Mouse (Mus musculus): ENCODE results near the gene U2af2. TPM values are rescaled to one million over a fixed set of nuclear protein-coding genes. Genes with fewer than 3 reads are reported as not detected.

U2af2 gene
- polyA plus RNA-seq, 1 experiment from 2014 or later, result 94.2 TPM

- H3K4me2 ChIP-seq, result peak overlapping the region; percentile 67
- H3K27ac ChIP-seq (replicated peaks), result peak overlapping the region; percentile 88
- no peaks in the 10 kb centered on the region for H3K9me3 ChIP-seq (replicated peaks)
- H3K27me3 ChIP-seq (replicated peaks), result no peaks in the 10 kb centered on the region
- peak overlapping the region; percentile 96 for H3K9ac ChIP-seq (replicated peaks)
- ATAC-seq (ENCODE audit: low FRiP score), result no peak
- peak overlapping the region; percentile 94 for H3K4me3 ChIP-seq (replicated peaks)
- H3K36me3 ChIP-seq, result peaks cover 39% of the 10 kb centered on the region
- 17% methylated on average over 6 of the region's 6 CpGs for WGBS
- peaks cover 37% of the 10 kb centered on the region for H3K4me1 ChIP-seq
These were observed 18.9 kb downstream of the U2af2 start for GRCm38 (mm10) chr7:5080815-5081214.

- Histone ChIP-seq H3K9me3 (replicated peaks) (no peaks in the 10 kb centered on the region), H3K36me3 (peaks cover 36% of the 10 kb centered on the region), H3K4me3 (replicated peaks) (peak overlapping the region; percentile 94), H3K4me2 (peak overlapping the region; percentile 67), H3K27me3 (replicated peaks) (no peaks in the 10 kb centered on the region), H3K4me1 (peaks cover 37% of the 10 kb centered on the region), H3K27ac (replicated peaks) (0 out of 2 replicates have a peak overlapping the region, but pooled peaks have one; percentile 88), H3K9ac (replicated peaks) (peak overlapping the region; percentile 96)
- WGBS, result 80% methylated on average over 6 of the region's 6 CpGs
- ATAC-seq (ENCODE audit: low FRiP score), result no peak
These were observed 19.3 kb downstream of the U2af2 start for GRCm38 (mm10) chr7:5081241-5081640.

GRCm38 (mm10) chr7:5081939-5082338 lies 20.0 kb downstream of the U2af2 start:
- ATAC-seq (ENCODE audit: low FRiP score), result no peak
- peaks cover 38% of the 10 kb centered on the region for H3K4me1 ChIP-seq
- H3K27ac ChIP-seq (replicated peaks), result no peak overlapping the region
- H3K36me3 ChIP-seq, result peaks cover 29% of the 10 kb centered on the region
- peak overlapping the region; percentile 94; the same call in 1 of the 2 replicates for H3K4me3 ChIP-seq (replicated peaks)
- no peak overlapping the region for H3K9ac ChIP-seq (replicated peaks)
- 94% methylated on average over 2 of the region's 2 CpGs for WGBS
- H3K27me3 ChIP-seq (replicated peaks), result no peaks in the 10 kb centered on the region
- H3K4me2 ChIP-seq, result peak overlapping the region; percentile 67
- no peaks in the 10 kb centered on the region for H3K9me3 ChIP-seq (replicated peaks)

- Histone ChIP-seq H3K4me3 (replicated peaks) (no peak overlapping the region), H3K4me2 (no peak overlapping the region), H3K36me3 (peaks cover 14% of the 10 kb centered on the region), H3K9me3 (replicated peaks) (no peaks in the 10 kb centered on the region), H3K4me1 (peaks cover 49% of the 10 kb centered on the region), H3K9ac (replicated peaks) (no peak overlapping the region), H3K27ac (replicated peaks) (no peak overlapping the region), H3K27me3 (replicated peaks) (no peaks in the 10 kb centered on the region)
- no peak for ATAC-seq (ENCODE audit: low FRiP score)
- 93% methylated on average over 18 of the region's 18 CpGs for WGBS
These were observed 21.6 kb downstream of the U2af2 start for GRCm38 (mm10) chr7:5083325-5084105.

GRCm38 (mm10) chr7:5085512-5085911 lies 23.6 kb downstream of the U2af2 start:
- no peak for ATAC-seq (ENCODE audit: low FRiP score)

GRCm38 (mm10) chr7:5086921-5087440 lies 25.0 kb downstream of the U2af2 start:
- H3K9me3 ChIP-seq (replicated peaks), result no peaks in the 10 kb centered on the region
- no peak overlapping the region for H3K4me2 ChIP-seq
- 63% methylated on average over 5 of the region's 5 CpGs for WGBS
- peaks cover 24% of the 10 kb centered on the region; the same call in 1 of the 2 replicates for H3K36me3 ChIP-seq
- no peaks in the 10 kb centered on the region for H3K27me3 ChIP-seq (replicated peaks)
- H3K27ac ChIP-seq (replicated peaks), result no peak overlapping the region
- ATAC-seq (ENCODE audit: low FRiP score), result no peak
- no peak overlapping the region for H3K9ac ChIP-seq (replicated peaks)
- peaks cover 35% of the 10 kb centered on the region for H3K4me1 ChIP-seq
- no peak overlapping the region for H3K4me3 ChIP-seq (replicated peaks)

More at GRCm38 (mm10) chr7:5085512-5085911, 23.6 kb downstream of the U2af2 start:
- no peak overlapping the region for H3K27ac ChIP-seq (replicated peaks)
- peaks cover 15% of the 10 kb centered on the region; the same call in 1 of the 2 replicates for H3K36me3 ChIP-seq
- H3K9ac ChIP-seq (replicated peaks), result no peak overlapping the region
- no peak overlapping the region for H3K4me2 ChIP-seq
- no peaks in the 10 kb centered on the region for H3K9me3 ChIP-seq (replicated peaks)
- no peaks in the 10 kb centered on the region for H3K27me3 ChIP-seq (replicated peaks)
- WGBS, result 100% methylated on average over 1 of the region's 1 CpGs
- H3K4me1 ChIP-seq, result peaks cover 49% of the 10 kb centered on the region
- H3K4me3 ChIP-seq (replicated peaks), result no peak overlapping the region

- ATAC-seq (ENCODE audit: low FRiP score), result no peak
- WGBS, result 87% methylated on average over 4 of the region's 4 CpGs
- no peak overlapping the region for H3K4me3 ChIP-seq (replicated peaks)
- no peak overlapping the region for H3K9ac ChIP-seq (replicated peaks)
- H3K27me3 ChIP-seq (replicated peaks), result no peaks in the 10 kb centered on the region
- H3K27ac ChIP-seq (replicated peaks), result no peak overlapping the region
- H3K4me2 ChIP-seq, result no peak overlapping the region
- peaks cover 30% of the 10 kb centered on the region; the same call in 1 of the 2 replicates for H3K36me3 ChIP-seq
- H3K9me3 ChIP-seq (replicated peaks), result no peaks in the 10 kb centered on the region
- H3K4me1 ChIP-seq, result peaks cover 28% of the 10 kb centered on the region; the same call in 1 of the 2 replicates
These were observed 25.9 kb downstream of the U2af2 start for GRCm38 (mm10) chr7:5087886-5088285.

DNA sequence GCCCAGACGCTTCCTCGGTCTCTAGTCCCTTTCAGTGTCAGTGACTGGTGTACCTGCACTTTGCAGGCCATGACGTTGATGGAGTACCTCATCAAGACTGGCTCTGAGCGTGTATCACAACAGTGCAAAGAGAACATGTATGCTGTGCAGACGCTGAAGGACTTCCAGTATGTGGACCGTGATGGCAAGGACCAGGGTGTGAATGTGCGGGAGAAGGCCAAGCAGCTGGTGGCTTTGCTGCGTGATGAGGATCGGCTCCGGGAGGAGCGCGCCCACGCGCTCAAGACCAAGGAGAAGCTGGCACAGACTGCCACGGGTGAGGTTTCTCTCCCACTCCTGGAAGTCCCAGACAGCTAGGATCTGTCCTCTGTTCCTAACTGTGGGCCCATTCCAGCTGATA lies 27.9 kb downstream of the U2af2 start:
- 92% methylated on average over 15 of the region's 15 CpGs for WGBS
- no peaks in the 10 kb centered on the region for H3K27me3 ChIP-seq (replicated peaks)
- no peak for ATAC-seq (ENCODE audit: low FRiP score)
- no peaks in the 10 kb centered on the region for H3K9me3 ChIP-seq (replicated peaks)
- no peak overlapping the region for H3K27ac ChIP-seq (replicated peaks)
- no peak overlapping the region for H3K9ac ChIP-seq (replicated peaks)
- peaks cover 16% of the 10 kb centered on the region; the same call in 1 of the 2 replicates for H3K4me1 ChIP-seq
- peaks cover 39% of the 10 kb centered on the region for H3K36me3 ChIP-seq
- no peak overlapping the region for H3K4me2 ChIP-seq
- no peak overlapping the region for H3K4me3 ChIP-seq (replicated peaks)

GRCm38 (mm10) chr7:5091008-5091728 lies 29.2 kb downstream of the U2af2 start:
- ATAC-seq (ENCODE audit: low FRiP score), result no peak

GRCm38 (mm10) chr7:5092381-5092780 lies 30.4 kb downstream of the U2af2 start:
- Histone ChIP-seq H3K27me3 (replicated peaks) (no peaks in the 10 kb centered on the region), H3K36me3 (peaks cover 60% of the 10 kb centered on the region), H3K4me2 (no peak overlapping the region), H3K4me1 (peaks cover 6% of the 10 kb centered on the region; the same call in 1 of the 2 replicates), H3K9me3 (replicated peaks) (no peaks in the 10 kb centered on the region), H3K4me3 (replicated peaks) (no peak overlapping the region), H3K27ac (replicated peaks) (no peak overlapping the region), H3K9ac (replicated peaks) (no peak overlapping the region)
- WGBS, result 85% methylated on average over 6 of the region's 6 CpGs
- no peak for ATAC-seq (ENCODE audit: low FRiP score)

More at GRCm38 (mm10) chr7:5091008-5091728, 29.2 kb downstream of the U2af2 start:
- Histone ChIP-seq H3K4me1 (peaks cover 11% of the 10 kb centered on the region; the same call in 1 of the 2 replicates), H3K9me3 (replicated peaks) (no peaks in the 10 kb centered on the region), H3K27me3 (replicated peaks) (no peaks in the 10 kb centered on the region), H3K4me2 (no peak overlapping the region), H3K27ac (replicated peaks) (no peak overlapping the region), H3K36me3 (peaks cover 50% of the 10 kb centered on the region), H3K9ac (replicated peaks) (no peak overlapping the region), H3K4me3 (replicated peaks) (no peak overlapping the region)
- WGBS, result 92% methylated on average over 15 of the region's 15 CpGs

GRCm38 (mm10) chr7:5092831-5093510 lies 31.0 kb downstream of the U2af2 start:
- Histone ChIP-seq H3K27ac (replicated peaks) (no peak overlapping the region), H3K4me1 (peaks cover 1% of the 10 kb centered on the region; the same call in 1 of the 2 replicates), H3K9me3 (replicated peaks) (no peaks in the 10 kb centered on the region), H3K4me3 (replicated peaks) (no peak overlapping the region), H3K27me3 (replicated peaks) (no peaks in the 10 kb centered on the region), H3K4me2 (no peak overlapping the region), H3K36me3 (peaks cover 66% of the 10 kb centered on the region), H3K9ac (replicated peaks) (no peak overlapping the region)
- WGBS, result 93% methylated on average over 21 of the region's 21 CpGs
- no peak for ATAC-seq (ENCODE audit: low FRiP score)

Data from neural tube, embryonic 15.5 days (tissue).